Mouse (Mus musculus) CH12.LX (cell line): ENCODE results near the gene Mroh3. TPM values are rescaled to one million over a fixed set of nuclear protein-coding genes. Genes with fewer than 3 reads are reported as not detected.

ENCODE experiments used
- DNase-seq: peaks from one replicate; pipeline ENCODE4 v3.0.0-alpha.2; 2013; ENCODE audit errors: extremely low read depth
- H3K27ac ChIP-seq: 2 replicates; pipeline ENCODE4 v1.5.1; 2012; ENCODE audit warnings: low read depth, mild to moderate bottlenecking, control low read depth, moderate library complexity; ENCODE audit not compliant: insufficient read depth
- H3K27me3 ChIP-seq: replicated peaks from 2 replicates; pipeline ENCODE3; 2012; ENCODE audit warnings: inconsistent platforms
- H3K36me3 ChIP-seq, 2 experiments: replicated peaks in 1 of 2; 2 replicates each; pipeline versions ENCODE3 to v1.6.1; 2012; ENCODE audit warnings: inconsistent platforms in 1 of 2, low read length in 1 of 2, mild to moderate bottlenecking in 1 of 2, mixed read lengths in 1 of 2, moderate library complexity in 1 of 2; ENCODE audit not compliant: control insufficient read depth in 1 of 2, insufficient read depth in 1 of 2
- H3K4me1 ChIP-seq, 2 experiments: 2 replicates each; pipeline ENCODE4 v1.6.1; 2012; ENCODE audit warnings: inconsistent platforms in 1 of 2, moderate library complexity in 1 of 2; ENCODE audit not compliant: insufficient read depth in 2 of 2, control insufficient read depth in 1 of 2
- H3K4me2 ChIP-seq: 2 replicates; pipeline ENCODE4 v1.6.1; 2012; ENCODE audit warnings: low read depth, mild to moderate bottlenecking, control low read depth; ENCODE audit not compliant: poor library complexity, insufficient read depth, severe bottlenecking
- H3K4me3 ChIP-seq, 3 experiments: fragments of 150-350 bp in 1 of 3; sonication (generic) in 1 of 3; replicated peaks in 1 of 3; 2 replicates each; pipeline versions ENCODE3 to v1.5.1; 2011 to 2012; ENCODE audit warnings: low read depth in 2 of 3, low read length in 2 of 3, mild to moderate bottlenecking in 2 of 3, moderate library complexity in 2 of 3, control low read depth in 1 of 3, improper control_type of control experiment in 1 of 3, inconsistent platforms in 1 of 3, mixed read lengths in 1 of 3; ENCODE audit not compliant: poor library complexity in 1 of 3
- H3K79me2 ChIP-seq: replicated peaks from 2 replicates; pipeline ENCODE4 v1.6.1; 2012; ENCODE audit warnings: mild to moderate bottlenecking, moderate library complexity; ENCODE audit not compliant: control insufficient read depth, poor library complexity, insufficient read depth, severe bottlenecking; ENCODE audit errors: extremely low read depth
- H3K9ac ChIP-seq: 2 replicates; pipeline ENCODE4 v1.6.1; 2012; ENCODE audit warnings: low read depth, mild to moderate bottlenecking, control low read depth, moderate library complexity; ENCODE audit not compliant: insufficient read depth
- H3K9me3 ChIP-seq: replicated peaks from 2 replicates; pipeline ENCODE3; 2012; ENCODE audit warnings: low read length, inconsistent platforms, mixed read lengths
- BHLHE40 ChIP-seq: IDR thresholded peaks from 2 replicates; pipeline ENCODE4 v1.6.1; 2011; ENCODE audit warnings: mild to moderate bottlenecking, low read depth, low read length, improper control_type of control experiment
- CHD2 ChIP-seq: IDR thresholded peaks from 2 replicates; pipeline ENCODE4 v1.6.1; 2011; ENCODE audit warnings: low read length, improper control_type of control experiment
- CTCF ChIP-seq, 2 experiments: IDR thresholded peaks in 1 of 2; conservative IDR thresholded peaks in 1 of 2; 2 replicates each; pipeline ENCODE4 v1.5.1; 2011 to 2012; ENCODE audit warnings: low read depth in 2 of 2, low read length in 2 of 2, improper control_type of control experiment in 1 of 2, inconsistent platforms in 1 of 2, mild to moderate bottlenecking in 1 of 2, moderate library complexity in 1 of 2
- E2F4 ChIP-seq: IDR thresholded peaks from 2 replicates; pipeline ENCODE4 v1.6.1; 2011; ENCODE audit warnings: low read depth, low read length, improper control_type of control experiment; ENCODE audit not compliant: insufficient replicate concordance
- ELF1 ChIP-seq: IDR thresholded peaks from 2 replicates; pipeline ENCODE4 v1.6.1; 2014; ENCODE audit warnings: low read depth, mild to moderate bottlenecking, inconsistent platforms, low read length, improper control_type of control experiment
- ETS1 ChIP-seq: conservative IDR thresholded peaks from 2 replicates; pipeline ENCODE4 v1.6.1; 2012; ENCODE audit warnings: low read depth, mild to moderate bottlenecking, inconsistent platforms, low read length, improper control_type of control experiment, moderate library complexity
- GABPA ChIP-seq: IDR thresholded peaks from 2 replicates; pipeline ENCODE4 v1.6.1; 2012; ENCODE audit warnings: low read depth, low read length, improper control_type of control experiment, inconsistent platforms; ENCODE audit not compliant: insufficient replicate concordance
- HCFC1 ChIP-seq: IDR thresholded peaks from 2 replicates; pipeline ENCODE4 v1.6.1; 2012; ENCODE audit warnings: low read depth, mild to moderate bottlenecking, inconsistent platforms, low read length, improper control_type of control experiment
- IRF4 ChIP-seq: IDR thresholded peaks from 2 replicates; pipeline ENCODE4 v1.6.1; 2014; ENCODE audit warnings: low read depth, mild to moderate bottlenecking, inconsistent platforms, low read length, improper control_type of control experiment
- JUN ChIP-seq: IDR thresholded peaks from 2 replicates; pipeline ENCODE4 v1.6.1; 2011; ENCODE audit warnings: low read depth, mild to moderate bottlenecking, low read length, improper control_type of control experiment, moderate library complexity; ENCODE audit not compliant: insufficient read depth
- KAT2A ChIP-seq: IDR thresholded peaks from 2 replicates; pipeline ENCODE4 v1.6.1; 2012; ENCODE audit warnings: low read length, improper control_type of control experiment, inconsistent platforms; ENCODE audit not compliant: insufficient replicate concordance
- MAFK ChIP-seq: IDR thresholded peaks from 2 replicates; pipeline ENCODE4 v1.6.1; 2011; ENCODE audit warnings: low read length, improper control_type of control experiment; ENCODE audit not compliant: insufficient replicate concordance
- MAX ChIP-seq: IDR thresholded peaks from 2 replicates; pipeline ENCODE4 v1.6.1; 2011; ENCODE audit warnings: low read length, improper control_type of control experiment
- MAZ ChIP-seq: IDR thresholded peaks from 2 replicates; pipeline ENCODE4 v1.6.1; 2012; ENCODE audit warnings: low read depth, mild to moderate bottlenecking, inconsistent platforms, low read length, improper control_type of control experiment, moderate library complexity
- MEF2A ChIP-seq: IDR thresholded peaks from 2 replicates; pipeline ENCODE4 v1.6.1; 2014; ENCODE audit warnings: low read depth, mild to moderate bottlenecking, inconsistent platforms, low read length, improper control_type of control experiment, borderline replicate concordance
- MXI1 ChIP-seq: IDR thresholded peaks from 2 replicates; pipeline ENCODE4 v1.6.1; 2011; ENCODE audit warnings: mild to moderate bottlenecking, low read depth, low read length, improper control_type of control experiment
- NRF1 ChIP-seq: IDR thresholded peaks from 2 replicates; pipeline ENCODE4 v1.6.1; 2014; ENCODE audit warnings: low read depth, mild to moderate bottlenecking, inconsistent platforms, low read length, improper control_type of control experiment, moderate library complexity
- PAX5 ChIP-seq: IDR thresholded peaks from 2 replicates; pipeline ENCODE4 v1.6.1; 2012; ENCODE audit warnings: low read length, inconsistent platforms, mixed read lengths
- POLR2A ChIP-seq: IDR thresholded peaks from 2 replicates; pipeline ENCODE4 v1.6.1; 2011; ENCODE audit warnings: low read depth, mild to moderate bottlenecking, improper control_type of control experiment, low read length
- POLR2AphosphoS2 ChIP-seq: IDR thresholded peaks from 2 replicates; pipeline ENCODE4 v1.6.1; 2011; ENCODE audit warnings: low read depth, low read length, improper control_type of control experiment
- RAD21 ChIP-seq: IDR thresholded peaks from 2 replicates; pipeline ENCODE4 v1.6.1; 2011; ENCODE audit warnings: low read depth, mild to moderate bottlenecking, low read length, improper control_type of control experiment, moderate library complexity
- RCOR1 ChIP-seq: conservative IDR thresholded peaks from 2 replicates; pipeline ENCODE4 v1.6.1; 2012; ENCODE audit warnings: low read depth, mild to moderate bottlenecking, inconsistent platforms, low read length, improper control_type of control experiment
- SIN3A ChIP-seq: IDR thresholded peaks from 2 replicates; pipeline ENCODE4 v1.6.1; 2012; ENCODE audit warnings: low read length, improper control_type of control experiment, inconsistent platforms
- SMC3 ChIP-seq: IDR thresholded peaks from 2 replicates; pipeline ENCODE4 v1.6.1; 2011; ENCODE audit warnings: low read depth, low read length, improper control_type of control experiment
- TBP ChIP-seq: conservative IDR thresholded peaks from 2 replicates; pipeline ENCODE4 v1.6.1; 2011; ENCODE audit warnings: low read depth, low read length, improper control_type of control experiment
- TCF12 ChIP-seq: IDR thresholded peaks from 2 replicates; pipeline ENCODE4 v1.6.1; 2014; ENCODE audit warnings: low read depth, mild to moderate bottlenecking, inconsistent platforms, low read length, improper control_type of control experiment
- UBTF ChIP-seq: IDR thresholded peaks from 2 replicates; pipeline ENCODE4 v1.6.1; 2012; ENCODE audit warnings: low read depth, mild to moderate bottlenecking, inconsistent platforms, low read length, improper control_type of control experiment, moderate library complexity
- USF1 ChIP-seq: IDR thresholded peaks from 2 replicates; pipeline ENCODE4 v1.6.1; 2014; ENCODE audit warnings: low read depth, mild to moderate bottlenecking, inconsistent platforms, low read length, improper control_type of control experiment
- USF2 ChIP-seq: conservative IDR thresholded peaks from 2 replicates; pipeline ENCODE4 v1.6.1; 2011; ENCODE audit warnings: low read depth, low read length, improper control_type of control experiment
- ZC3H11A ChIP-seq: IDR thresholded peaks from 2 replicates; pipeline ENCODE4 v1.6.1; 2012; ENCODE audit warnings: low read depth, mild to moderate bottlenecking, inconsistent platforms, low read length, improper control_type of control experiment
- ZKSCAN1 ChIP-seq: IDR thresholded peaks from 2 replicates; pipeline ENCODE4 v1.6.1; 2012; ENCODE audit warnings: low read depth, inconsistent platforms, low read length, improper control_type of control experiment, borderline replicate concordance
- ZMIZ1 ChIP-seq: IDR thresholded peaks from 2 replicates; pipeline ENCODE4 v1.6.1; 2012; ENCODE audit warnings: low read depth, mild to moderate bottlenecking, inconsistent platforms, low read length, improper control_type of control experiment
- ZNF384 ChIP-seq: IDR thresholded peaks from 2 replicates; pipeline ENCODE4 v1.6.1; 2012; ENCODE audit warnings: low read depth, low read length, improper control_type of control experiment, inconsistent platforms
- dilution Hi-C: fragments of 300-500 bp; cut with MboI; formaldehyde crosslinking; loops from 2 replicates; pipeline ENCODE4 v1.14.3; 2020; ENCODE audit warnings: low sequenced_read_pairs; ENCODE audit not compliant: extremely low pct_unique_long_range_greater_than_20kb, extremely low pct_ligation_motif_present
- in situ Hi-C: fragments of 300-500 bp; cut with MboI; formaldehyde crosslinking; loops from 3 replicates; pipeline ENCODE4 v1.14.3; 2019; ENCODE audit warnings: low sequenced_read_pairs, low pct_ligation_motif_present, low pct_unique_long_range_greater_than_20kb, mixed read lengths
- polyA plus RNA-seq: library from polyadenylated mRNA; unstranded; fragments of >175 nt; gene quantifications from 2 replicates; pipeline ENCODE4 v1.2.1, GENCODE M21; 2012; ENCODE audit warnings: low read depth; ENCODE audit not compliant: insufficient read length
- total RNA-seq, 2 experiments: library from RNA; depleted of rRNA; stranded (reverse); fragments of 300-350 nt in 1 of 2; fragments of >200 nt in 1 of 2; gene quantifications; 2 replicates each; pipeline ENCODE4 v1.2.3; 2012 to 2014

The Mroh3 gene
- total and polyA plus RNA-seq, 3 experiments, result not detected

DNA sequence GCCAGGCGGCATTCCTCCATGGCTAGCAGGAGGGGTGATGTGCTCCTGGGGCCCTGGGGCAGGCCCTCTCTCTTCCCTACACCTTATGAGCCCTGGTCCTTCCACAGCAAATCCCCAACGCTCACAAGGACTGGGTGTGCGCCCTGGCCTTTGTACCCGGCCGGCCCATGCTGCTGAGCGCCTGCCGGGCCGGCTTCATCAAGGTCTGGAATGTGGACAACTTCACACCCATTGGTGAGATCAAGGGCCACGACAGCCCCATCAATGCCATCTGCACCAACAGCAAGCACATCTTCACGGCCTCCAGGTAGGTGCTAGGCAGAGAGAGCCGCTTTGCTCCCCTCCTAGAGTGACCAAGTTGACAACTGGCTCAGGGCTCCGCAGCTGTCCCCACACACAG is 39.9 kb downstream of the Mroh3 start:
- in situ Hi-C loops (loop anchor here (5.0 kb wide), 1 partner anchor 40 kb away; the partner anchor contains the start of gene Mroh3), dilution Hi-C loops (no loop called here)
- no peaks in the 10 kb centered on the region for H3K27me3 ChIP-seq
- H3K79me2 ChIP-seq, result no peaks in the 10 kb centered on the region
- TF ChIP-seq MEF2A, result no peak
- DNase-seq, result no peak
- peaks cover 0 to 13% of the 10 kb centered on the region in 2 experiments; a peak in 2 of 4 replicates for H3K4me1 ChIP-seq
- no peak overlapping the region for H3K9ac ChIP-seq
- no peak overlapping the region for H3K4me2 ChIP-seq
- H3K27ac ChIP-seq, result no peak overlapping the region
- peaks cover 92 to 100% of the 10 kb centered on the region in 2 experiments for H3K36me3 ChIP-seq
- no peak overlapping the region for H3K4me3 ChIP-seq
- H3K9me3 ChIP-seq, result no peaks in the 10 kb centered on the region

DNA sequence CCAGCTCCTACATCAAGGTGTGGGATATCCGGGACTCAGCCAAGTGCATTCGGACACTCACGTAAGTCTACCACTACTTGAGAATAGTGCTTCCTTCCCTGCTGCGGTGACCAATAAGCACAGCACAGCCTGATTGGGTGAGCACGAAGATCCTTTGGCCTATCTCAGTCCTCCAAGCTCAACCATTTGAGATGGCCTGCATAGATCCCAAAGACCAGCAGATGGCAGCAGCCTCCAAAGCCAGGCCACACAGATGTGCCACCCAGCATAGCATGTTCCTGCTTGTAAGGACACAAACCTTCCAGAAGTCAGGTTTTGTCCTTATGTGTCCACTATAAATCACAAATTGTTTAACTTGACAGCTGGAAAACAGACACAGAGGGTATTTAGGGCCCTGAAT is 42.5 kb downstream of the Mroh3 start:
- in situ Hi-C loops, result loop anchor here (5.0 kb wide), 1 partner anchor 42 kb away; the partner anchor contains the start of gene Mroh3
- H3K36me3 ChIP-seq, result peaks cover 88 to 99% of the 10 kb centered on the region in 2 experiments
- DNase-seq, result peak; percentile 84
- H3K9ac ChIP-seq, result no peak overlapping the region
- no peak overlapping the region for H3K4me3 ChIP-seq
- H3K4me1 ChIP-seq, result peaks cover 0 to 24% of the 10 kb centered on the region in 2 experiments; a peak in 2 of 4 replicates
- H3K4me2 ChIP-seq, result no peak overlapping the region
- H3K27me3 ChIP-seq, result no peaks in the 10 kb centered on the region
- no peaks in the 10 kb centered on the region for H3K79me2 ChIP-seq
- dilution Hi-C loops, result no loop called here
- H3K27ac ChIP-seq, result no peak overlapping the region
- H3K9me3 ChIP-seq, result no peaks in the 10 kb centered on the region
- TF ChIP-seq RCOR1 (no peak), ETS1 (no peak), MAZ (no peak), CHD2 (no peak), POLR2A (no peak), IRF4 (no peak), ZKSCAN1 (no peak), HCFC1 (no peak), ZMIZ1 (no peak), MEF2A (no peak), GABPA (no peak), PAX5 (no peak), POLR2AphosphoS2 (no peak), MAFK (no peak), USF1 (no peak), SMC3 (peak; percentile 84), KAT2A (no peak), E2F4 (0 out of 2 replicates have a peak, but pooled peaks have one; percentile 17), ZC3H11A (no peak; the same call in 1 of the 2 replicates), NRF1 (no peak), ZNF384 (no peak), RAD21 (peak; percentile 73), USF2 (no peak), CTCF (conservative IDR thresholded peaks at IDR 0.05 in 1 of 2, IDR thresholded peaks at IDR 0.05 in 1 of 2; ENCODE audit: low read depth in 2 of 2, low read length in 2 of 2) (peak; percentile 85 to 87), TCF12 (no peak), MXI1 (no peak), TBP (no peak), JUN (no peak), UBTF (no peak), MAX (peak; percentile 24; the same call in 1 of the 2 replicates), ELF1 (no peak), BHLHE40 (peak; percentile 26; the same call in 1 of the 2 replicates), SIN3A (no peak)
